Mouse (Mus musculus): ENCODE measurements at regions not wholly inside any gene's neighbourhood (a gene's known extent, or its start where the extent isn't known, plus 50 kb on each side); places are given as distances from the start of the nearest gene placed in this dataset.

- DNase-seq (ENCODE audit: low read depth, low spot score), result no peak
Measured at GRCm38 (mm10) chr8:39695331-39695730, 979.5 kb upstream of the Adam24 start.

GRCm38 (mm10) chr8:39705843-39706242 is 969.0 kb upstream of the Adam24 start:
- no peak for DNase-seq (ENCODE audit: low read depth, low spot score)

- DNase-seq (ENCODE audit: low read depth, low spot score), result no peak
Measured at GRCm38 (mm10) chr8:39742377-39742776, 932.5 kb upstream of the Adam24 start.

- DNase-seq (ENCODE audit: low read depth, low spot score), result no peak
Measured at GRCm38 (mm10) chr8:39746225-39746624, 928.7 kb upstream of the Adam24 start.

GRCm38 (mm10) chr8:39759905-39760304 is 915.0 kb upstream of the Adam24 start:
- no peak for DNase-seq (ENCODE audit: low read depth, low spot score)

GRCm38 (mm10) chr8:39779449-39779848 is 895.4 kb upstream of the Adam24 start:
- no peak for DNase-seq (ENCODE audit: low read depth, low spot score)

- DNase-seq (ENCODE audit: low read depth, low spot score), result no peak
Measured at GRCm38 (mm10) chr8:39780169-39780568, 894.7 kb upstream of the Adam24 start.

GRCm38 (mm10) chr8:39781424-39782161 is 893.3 kb upstream of the Adam24 start:
- no peak for DNase-seq (ENCODE audit: low read depth, low spot score)

GRCm38 (mm10) chr8:39782162-39782530 is 892.7 kb upstream of the Adam24 start:
- DNase-seq (ENCODE audit: low read depth, low spot score), result peak; percentile 46
